Mouse (Mus musculus) spleen, adult 2 months (tissue): ENCODE data around the gene Kdsr. TPM values are rescaled to one million over a fixed set of nuclear protein-coding genes. Genes with fewer than 3 reads are reported as not detected.

Experiments used
- DNase-seq, 2 experiments: peaks; one replicate each; pipeline versions ENCODE4 v3.0.0 to v3.0.0-alpha.2; 2012 to 2021; ENCODE audit warnings: low spot score in 2 of 2, low read depth in 1 of 2
- H3K27ac ChIP-seq: fragments of 200-500 bp; 2 replicates; pipeline ENCODE4 v1.5.1; 2012; ENCODE audit warnings: low read length, inconsistent platforms; ENCODE audit not compliant: insufficient read depth
- H3K27me3 ChIP-seq: fragments of 200-500 bp; 2 replicates; pipeline ENCODE4 v1.6.1; 2012; ENCODE audit warnings: mild to moderate bottlenecking, moderate library complexity, low read length, inconsistent platforms; ENCODE audit not compliant: control insufficient read depth, insufficient read depth
- H3K36me3 ChIP-seq: fragments of 200-500 bp; 2 replicates; pipeline ENCODE4 v1.6.1; 2012; ENCODE audit warnings: mild to moderate bottlenecking, low read length, inconsistent platforms; ENCODE audit not compliant: control insufficient read depth, insufficient read depth
- H3K4me1 ChIP-seq: fragments of 200-500 bp; 2 replicates; pipeline ENCODE4 v1.6.1; 2011; ENCODE audit warnings: inconsistent platforms; ENCODE audit not compliant: control insufficient read depth, insufficient read depth, insufficient read length
- H3K4me3 ChIP-seq: fragments of 200-500 bp; 2 replicates; pipeline ENCODE4 v1.5.1; 2011; ENCODE audit warnings: mild to moderate bottlenecking, inconsistent platforms; ENCODE audit not compliant: insufficient read depth, insufficient read length; ENCODE audit errors: extremely low read depth
- CTCF ChIP-seq: fragments of 200-500 bp; IDR thresholded peaks from 2 replicates; pipeline ENCODE4 v1.5.1; 2011; ENCODE audit warnings: mild to moderate bottlenecking, inconsistent platforms; ENCODE audit not compliant: insufficient read depth, insufficient read length, insufficient replicate concordance; ENCODE audit errors: extremely low read depth
- POLR2A ChIP-seq: fragments of 200-500 bp; IDR thresholded peaks from 2 replicates; pipeline ENCODE4 v1.6.1; 2011; ENCODE audit warnings: low read depth, low read length, inconsistent platforms
- WGBS: fragments of 180-500 bp; shearing (Covaris S2); methylation state at CpG from one replicate; pipeline ENCODE4 v1.1.7; 2018; 5-methylcytosine and 5-hydroxymethylcytosine counted together
- polyA plus RNA-seq: library from polyadenylated mRNA; depleted of rRNA; stranded (reverse); fragments of >200 nt; gene quantifications from 2 replicates; pipeline ENCODE4 v1.2.3, GENCODE M21; 2012; rRNA removed

Gene Kdsr
- polyA plus RNA-seq, 1 experiment = 5.2 TPM

DNA sequence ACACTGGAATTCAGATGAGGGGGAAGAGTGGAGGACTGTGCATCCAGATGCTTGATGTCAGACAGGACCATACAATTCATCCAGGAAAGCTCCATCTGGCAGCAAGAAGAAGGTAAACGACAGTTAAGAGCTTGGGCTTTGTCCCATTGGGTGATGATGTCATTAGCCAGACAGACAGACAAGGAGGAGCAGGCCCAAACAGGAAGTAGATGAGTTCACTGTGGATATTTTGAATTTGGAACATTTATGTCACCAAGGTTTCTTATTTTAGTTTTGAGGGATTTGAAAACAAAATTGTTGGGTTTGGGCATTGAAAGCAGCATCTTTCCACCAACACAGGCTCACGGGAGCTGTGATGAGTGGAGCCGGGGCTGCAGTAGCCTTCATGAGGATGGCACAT is 75.0 kb downstream of the Kdsr start:
- Histone ChIP-seq H3K36me3 (no peaks in the 10 kb centered on the region), H3K4me3 (no peak overlapping the region), H3K27ac (no peak overlapping the region), H3K4me1 (peaks cover 22% of the 10 kb centered on the region), H3K27me3 (no peaks in the 10 kb centered on the region)
- no peak for DNase-seq
- TF ChIP-seq CTCF = no peak
- TF ChIP-seq POLR2A = no peak
- WGBS = 71% methylated on average over 3 of the region's 3 CpGs

DNA sequence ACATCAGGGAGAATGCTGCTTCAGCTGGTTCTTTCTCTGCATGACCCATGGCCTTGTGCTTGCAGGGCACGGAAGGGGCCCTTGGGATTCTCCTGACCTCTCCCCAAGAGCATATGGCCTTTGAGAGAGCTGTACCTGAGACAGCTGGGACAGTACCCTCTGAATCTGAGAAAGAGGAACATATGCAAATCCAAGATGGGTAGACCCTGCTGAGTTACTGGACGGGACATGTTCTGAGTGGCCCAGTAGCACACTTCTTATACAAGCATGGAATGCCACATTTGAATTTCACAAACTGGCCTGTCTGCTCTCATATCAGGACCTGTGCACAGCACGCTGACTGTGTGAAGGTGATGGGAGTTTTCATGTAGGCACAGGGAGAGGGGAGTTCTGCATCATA is 76.7 kb downstream of the Kdsr start:
- Histone ChIP-seq H3K4me1 (peaks cover 18% of the 10 kb centered on the region), H3K36me3 (no peaks in the 10 kb centered on the region), H3K4me3 (no peak overlapping the region), H3K27ac (no peak overlapping the region), H3K27me3 (no peaks in the 10 kb centered on the region)
- 70% methylated on average over 3 of the region's 3 CpGs for WGBS
- no peak for DNase-seq
- TF ChIP-seq POLR2A (no peak), CTCF (no peak)

GRCm38 (mm10) chr1:106679800-106680515 is 79.6 kb downstream of the Kdsr start:
- Histone ChIP-seq H3K4me1 (peaks cover 9% of the 10 kb centered on the region; the same call in 1 of the 2 replicates), H3K36me3 (no peaks in the 10 kb centered on the region), H3K27me3 (no peaks in the 10 kb centered on the region), H3K27ac (no peak overlapping the region), H3K4me3 (no peak overlapping the region)
- TF ChIP-seq CTCF (no peak), POLR2A (no peak)
- DNase-seq = no peak
- 80% methylated on average over 6 of the region's 6 CpGs for WGBS

GRCm38 (mm10) chr1:106678060-106678478 is 81.5 kb downstream of the Kdsr start:
- 55% methylated on average over 5 of the region's 5 CpGs for WGBS

More at GRCm38 (mm10) chr1:106678060-106678478, 81.5 kb downstream of the Kdsr start:
- DNase-seq = no peak
- no peaks in the 10 kb centered on the region for H3K27me3 ChIP-seq
- TF ChIP-seq POLR2A (no peak), CTCF (no peak)
- no peak overlapping the region for H3K4me3 ChIP-seq
- peaks cover 2% of the 10 kb centered on the region; the same call in 1 of the 2 replicates for H3K4me1 ChIP-seq
- no peak overlapping the region for H3K27ac ChIP-seq
- H3K36me3 ChIP-seq = no peaks in the 10 kb centered on the region

Other genes starting within 250 kb of the Kdsr start
- gene Bcl2, start 45.5 kb downstream of the Kdsr start, polyA plus RNA-seq = 10.6 and 16.7 TPM in 2 replicates
- 10.1 and 12.8 TPM in 2 replicates for gene Vps4b, start 37.0 kb upstream of the Kdsr start, polyA plus RNA-seq
- gene Serpinb5, start 101.4 kb upstream of the Kdsr start, polyA plus RNA-seq = not detected in 2 replicates
- gene Serpinb12, start 174.7 kb upstream of the Kdsr start, polyA plus RNA-seq = not detected in 2 replicates
- not detected in 2 replicates for gene Serpinb13, start 221.3 kb upstream of the Kdsr start, polyA plus RNA-seq